Comparison of ENCODE assay signal across 18 mouse cellular contexts in genomic region chr2:157371696-157372095, GRCm38 (mm10). TPM values are rescaled to one million over a fixed set of nuclear protein-coding genes. Genes with fewer than 3 reads are reported as not detected.
DNase-seq lines count a peak whose midpoint lies in the region; ATAC-seq and TF ChIP-seq lines count a peak whose summit lies in the region.
"Had no signal": no experiment of that assay in that cellular context is flagged by ENCODE, and none has a peak within 500 bp of the region (broad histone marks: within the 10 kb centered on the region; RNA-seq: fewer than 3 reads in every experiment).

No protein-coding gene starts in this region.

- no peak overlapping the region for H3K9ac ChIP-seq in liver, postnatal 0 days (replicated peaks)
- H3K9ac ChIP-seq in liver, embryonic 11.5 days (ENCODE audit: low read depth, low read length) = no peak overlapping the region
- H3K9ac ChIP-seq in intestine, embryonic 16.5 days (ENCODE audit: low read depth, low read length) = 0 out of 2 replicates have a peak overlapping the region, but pooled peaks have one; percentile 4
- H3K9ac ChIP-seq: limb, embryonic 15.5 days; midbrain, embryonic 15.5 days had no signal

- no peak overlapping the region for H3K4me3 ChIP-seq in liver, postnatal 0 days (ENCODE audit: low read depth, low read length)
- no peak overlapping the region for H3K4me3 ChIP-seq in liver, embryonic 11.5 days (ENCODE audit: low read depth, low read length)
- H3K4me3 ChIP-seq in intestine, embryonic 16.5 days (ENCODE audit: low read length) = no peak overlapping the region
- no peak overlapping the region for H3K4me3 ChIP-seq in small intestine, adult 2 months (ENCODE audit: low read depth, low read length)
- H3K4me3 ChIP-seq: hindbrain, embryonic 10.5 days; limb, embryonic 15.5 days; midbrain, embryonic 15.5 days had no signal

- TF ChIP-seq CTCF in liver, postnatal 0 days (IDR thresholded peaks at IDR 0.05; ENCODE audit: low read depth) = no peak
- no peak for TF ChIP-seq CTCF in small intestine, adult 2 months (IDR thresholded peaks at IDR 0.05; ENCODE audit: extremely low read depth, insufficient read length, insufficient replicate concordance, low read depth, low read length)

- no peaks in the 10 kb centered on the region for H3K27me3 ChIP-seq in liver, postnatal 0 days (ENCODE audit: insufficient read depth, low read length)
- no peaks in the 10 kb centered on the region for H3K27me3 ChIP-seq in liver, embryonic 11.5 days (replicated peaks; ENCODE audit: control insufficient read depth, insufficient read depth, low read length)
- no peaks in the 10 kb centered on the region for H3K27me3 ChIP-seq in intestine, embryonic 16.5 days (replicated peaks; ENCODE audit: control insufficient read depth, insufficient read depth, low read length)
- H3K27me3 ChIP-seq in small intestine, adult 2 months (ENCODE audit: control insufficient read depth, insufficient read depth, low read length) = no peaks in the 10 kb centered on the region
- H3K27me3 ChIP-seq: limb, embryonic 15.5 days; midbrain, embryonic 15.5 days had no signal

- no peak for TF ChIP-seq POLR2A in small intestine, adult 2 months (IDR thresholded peaks at IDR 0.05; ENCODE audit: low read depth, low read length)

- TF ChIP-seq EP300 in liver, postnatal 0 days (IDR thresholded peaks at IDR 0.05; ENCODE audit: low read depth) = no peak

- 0 out of 2 replicates have a peak overlapping the region, but pooled peaks have one; percentile 8 for H3K27ac ChIP-seq in liver, postnatal 0 days (ENCODE audit: low read depth)
- no peak overlapping the region for H3K27ac ChIP-seq in liver, embryonic 11.5 days (ENCODE audit: low read depth, low read length)
- peak overlapping the region; percentile 8 for H3K27ac ChIP-seq in intestine, embryonic 16.5 days (ENCODE audit: low read length)
- H3K27ac ChIP-seq in small intestine, adult 2 months (ENCODE audit: insufficient read depth, low read depth, low read length) = peak overlapping the region; percentile 55
- H3K27ac ChIP-seq: hindbrain, embryonic 10.5 days; limb, embryonic 15.5 days; macrophage; midbrain, embryonic 15.5 days had no signal

- 67% methylated on average over 6 of the region's 6 CpGs for WGBS in liver, postnatal 0 days (ENCODE audit: insufficient replicate concordance)
- WGBS in liver, embryonic 11.5 days = 65% methylated on average over 6 of the region's 6 CpGs
- WGBS in intestine, embryonic 16.5 days = 50% methylated on average over 6 of the region's 6 CpGs
- WGBS in small intestine, adult 2 months = 75% methylated on average over 6 of the region's 6 CpGs

- H3K4me1 ChIP-seq in liver, postnatal 0 days (ENCODE audit: insufficient read depth) = peaks cover 12% of the 10 kb centered on the region
- H3K4me1 ChIP-seq in liver, embryonic 11.5 days (replicated peaks; ENCODE audit: control insufficient read depth, insufficient read depth, low read length) = peaks cover 6% of the 10 kb centered on the region; the same call in 1 of the 2 replicates
- H3K4me1 ChIP-seq in intestine, embryonic 16.5 days (ENCODE audit: control insufficient read depth, insufficient read depth, low read length) = peaks cover 36% of the 10 kb centered on the region
- peaks cover 37% of the 10 kb centered on the region for H3K4me1 ChIP-seq in small intestine, adult 2 months (ENCODE audit: control insufficient read depth, insufficient read depth, insufficient read length, low read length)

- intact Hi-C loops in heart, postnatal 14 days (cut with DNase I) = no loop called here
- intact Hi-C loops in left cerebral cortex, postnatal 4 days (cut with DNase I) = no loop called here

- ATAC-seq in liver, postnatal 0 days = no peak
- no peak for ATAC-seq in liver, embryonic 11.5 days (replicated peaks; ENCODE audit: low FRiP score)
- ATAC-seq in intestine, embryonic 16.5 days = no peak
- ATAC-seq: midbrain, embryonic 15.5 days had no signal

- DNase-seq in heart, adult 9 months (ENCODE audit: low spot score in 2 of 2) = peak; percentile 10 to 33
- no peak for DNase-seq in heart, postnatal 14 days
- DNase-seq in liver, postnatal 0 days = no peak
- no peak for DNase-seq in liver, embryonic 11.5 days (ENCODE audit: low spot score)
- DNase-seq in left cerebral cortex, postnatal 4 days = no peak
- DNase-seq: adrenal gland, adult 2 months; cerebellum, adult 11 months; cerebellum, postnatal 25 days had no signal

- 0 out of 2 replicates have a peak, but pooled peaks cover 3% of the 10 kb centered on the region for H3K36me3 ChIP-seq in liver, postnatal 0 days (replicated peaks; ENCODE audit: insufficient read depth, low read length)
- H3K36me3 ChIP-seq in liver, embryonic 11.5 days (ENCODE audit: control insufficient read depth, insufficient read depth, low read length) = no peaks in the 10 kb centered on the region
- no peaks in the 10 kb centered on the region for H3K36me3 ChIP-seq in intestine, embryonic 16.5 days (ENCODE audit: control insufficient read depth, insufficient read depth, low read length)
- H3K36me3 ChIP-seq in small intestine, adult 2 months (ENCODE audit: control insufficient read depth, insufficient read depth, low read length) = no peaks in the 10 kb centered on the region
- H3K36me3 ChIP-seq: midbrain, embryonic 15.5 days had no signal

- no peak overlapping the region for H3K4me2 ChIP-seq in liver, postnatal 0 days (ENCODE audit: low read depth, low read length)
- H3K4me2 ChIP-seq in liver, embryonic 11.5 days = no peak overlapping the region
- H3K4me2 ChIP-seq in intestine, embryonic 16.5 days (ENCODE audit: low read depth, low read length) = no peak overlapping the region
- H3K4me2 ChIP-seq: heart, embryonic 11.5 days; limb, embryonic 15.5 days; midbrain, embryonic 15.5 days had no signal

- no peaks in the 10 kb centered on the region for H3K9me3 ChIP-seq in liver, postnatal 0 days (ENCODE audit: low read length)
- no peaks in the 10 kb centered on the region for H3K9me3 ChIP-seq in liver, embryonic 11.5 days (ENCODE audit: control insufficient read depth, low read length)
- no peaks in the 10 kb centered on the region for H3K9me3 ChIP-seq in intestine, embryonic 16.5 days (ENCODE audit: control insufficient read depth, low read length)
- H3K9me3 ChIP-seq: hindbrain, embryonic 10.5 days; limb, embryonic 15.5 days; midbrain, embryonic 15.5 days had no signal

RNA-seq across cellular contexts. Expression of gene Manbal, which starts 4.3 kb away (rescaled TPM):
- 10 to 100 TPM; 20.7 to 23.3 TPM for total RNA-seq in heart, postnatal 14 days (2021)
- 22.8 and 23.4 TPM in 2 replicates for polyA plus RNA-seq in liver, postnatal 0 days (2015; fragmentation: Nextera tagmentation; extraction: Ambion mirVana)
- polyA plus RNA-seq in liver, embryonic 11.5 days (2014; fragmentation: Nextera tagmentation; extraction: Ambion mirVana) = 21.2 and 23.0 TPM in 2 replicates
- 66.8 and 71.3 TPM in 2 replicates for polyA plus RNA-seq in intestine, embryonic 16.5 days (2015; fragmentation: Nextera tagmentation; extraction: Ambion mirVana)
- 20.1 and 47.5 TPM in 2 replicates for polyA plus RNA-seq in small intestine, adult 2 months (2012; rRNA removed)
- 10 to 100 TPM; 66.1 to 70.3 TPM for total RNA-seq in left cerebral cortex, postnatal 4 days (2021)

RNA-seq across cellular contexts. Expression of gene Ghrh, which starts 24.4 kb away (rescaled TPM):
- total RNA-seq in heart, postnatal 14 days (2021) = not detected
- not detected in 2 replicates for polyA plus RNA-seq in liver, postnatal 0 days (2015; fragmentation: Nextera tagmentation; extraction: Ambion mirVana)
- polyA plus RNA-seq in liver, embryonic 11.5 days (2014; fragmentation: Nextera tagmentation; extraction: Ambion mirVana) = not detected in 2 replicates
- 0.76 and 0.81 TPM in 2 replicates for polyA plus RNA-seq in intestine, embryonic 16.5 days (2015; fragmentation: Nextera tagmentation; extraction: Ambion mirVana)
- polyA plus RNA-seq in small intestine, adult 2 months (2012; rRNA removed) = 0.33 TPM in 1 of 2 replicates, not detected in the other
- total RNA-seq in left cerebral cortex, postnatal 4 days (2021) = not detected
- total RNA-seq: adrenal gland, adult 2 months; layer of hippocampus, postnatal 10 days; left cerebral cortex, postnatal 10 days had no signal
- polyA plus RNA-seq: adrenal gland, adult 2 months; G1E; heart, embryonic 11.5 days; hindbrain, embryonic 10.5 days; limb, embryonic 15.5 days; macrophage had no signal

RNA-seq across cellular contexts. Expression of gene Src, which starts 46.5 kb away (rescaled TPM):
- total RNA-seq in heart, postnatal 14 days (2021) = 1 to 10 TPM; 5.5 to 6.9 TPM
- 1.6 and 1.8 TPM in 2 replicates for polyA plus RNA-seq in liver, postnatal 0 days (2015; fragmentation: Nextera tagmentation; extraction: Ambion mirVana)
- polyA plus RNA-seq in liver, embryonic 11.5 days (2014; fragmentation: Nextera tagmentation; extraction: Ambion mirVana) = 4.4 and 4.8 TPM in 2 replicates
- 11.8 and 15.5 TPM in 2 replicates for polyA plus RNA-seq in intestine, embryonic 16.5 days (2015; fragmentation: Nextera tagmentation; extraction: Ambion mirVana)
- polyA plus RNA-seq in small intestine, adult 2 months (2012; rRNA removed) = 65.9 and 161 TPM in 2 replicates
- 10 to 100 TPM; 92.0 to 94.5 TPM for total RNA-seq in left cerebral cortex, postnatal 4 days (2021)

Comparison
In these comparisons a context has a peak if more than half of its experiments do, and no peak if none do; other contexts are left out.
1. DNase-seq: peak in heart, adult 9 months (2 of 2); none in heart, postnatal 14 days (0 of 2), liver, postnatal 0 days (single experiment), liver, embryonic 11.5 days (single experiment) and left cerebral cortex, postnatal 4 days (single experiment).